Mouse (Mus musculus): Measurements from ENCODE around the gene Far2.

- no peak for TF ChIP-seq POLR2A (IDR thresholded peaks at IDR 0.05; ENCODE audit: insufficient read length, low read depth)
- no peak for TF ChIP-seq E2F4 (IDR thresholded peaks at IDR 0.05; ENCODE audit: insufficient read depth)
- no peak for TF ChIP-seq MYOG (IDR thresholded peaks at IDR 0.05; ENCODE audit: control insufficient read depth in 1 of 3, insufficient read depth in 1 of 3, insufficient read length in 2 of 3, low read depth in 2 of 3)
- TF ChIP-seq MAX (IDR thresholded peaks at IDR 0.05; ENCODE audit: low read depth), result no peak
- no peak for TF ChIP-seq TCF3 (IDR thresholded peaks at IDR 0.05; ENCODE audit: insufficient read length, low read depth)
- no peak for TF ChIP-seq TCF12 (IDR thresholded peaks at IDR 0.05; ENCODE audit: insufficient read depth, poor library complexity, severe bottlenecking)
- no peak for TF ChIP-seq CEBPB (IDR thresholded peaks at IDR 0.05; ENCODE audit: insufficient read depth, poor library complexity, severe bottlenecking)
Observed at GRCm38 (mm10) chr6:148101977-148102376, 54.9 kb downstream of the Far2 start.
